Mouse (Mus musculus) megakaryocyte, embryonic 14.5 days (primary cell): Measurements from ENCODE around the gene Rhox4d. TPM values are rescaled to one million over a fixed set of nuclear protein-coding genes. Genes with fewer than 3 reads are reported as not detected.
"Not testable (repeated sequence)": the region's sequence is repeated elsewhere in the genome, so short reads cannot be mapped to it uniquely, and the experiment has no call there.

Source experiments
- H3K27me3 ChIP-seq: replicated peaks from 2 replicates; pipeline ENCODE3; 2012; ENCODE audit warnings: inconsistent platforms
- H3K36me3 ChIP-seq: replicated peaks from 2 replicates; pipeline ENCODE3; 2012; ENCODE audit warnings: low read length, inconsistent platforms, mixed read lengths
- H3K4me1 ChIP-seq: 2 replicates; pipeline ENCODE4 v1.6.1; 2012; ENCODE audit warnings: inconsistent platforms
- H3K4me3 ChIP-seq: replicated peaks from 2 replicates; pipeline ENCODE3; 2012; ENCODE audit warnings: moderate library complexity, mild to moderate bottlenecking, inconsistent platforms
- H3K9me3 ChIP-seq: 2 replicates; pipeline ENCODE4 v1.6.1; 2012; ENCODE audit warnings: inconsistent platforms
- polyA plus RNA-seq: library from polyadenylated mRNA; stranded (reverse); fragments of >175 nt; gene quantifications from 2 replicates; pipeline ENCODE4 v1.2.3, GENCODE M21; 2012; ENCODE audit warnings: low replicate concordance; ENCODE audit not compliant: insufficient read depth

The Rhox4d gene
- not detected in 2 replicates for polyA plus RNA-seq

DNA sequence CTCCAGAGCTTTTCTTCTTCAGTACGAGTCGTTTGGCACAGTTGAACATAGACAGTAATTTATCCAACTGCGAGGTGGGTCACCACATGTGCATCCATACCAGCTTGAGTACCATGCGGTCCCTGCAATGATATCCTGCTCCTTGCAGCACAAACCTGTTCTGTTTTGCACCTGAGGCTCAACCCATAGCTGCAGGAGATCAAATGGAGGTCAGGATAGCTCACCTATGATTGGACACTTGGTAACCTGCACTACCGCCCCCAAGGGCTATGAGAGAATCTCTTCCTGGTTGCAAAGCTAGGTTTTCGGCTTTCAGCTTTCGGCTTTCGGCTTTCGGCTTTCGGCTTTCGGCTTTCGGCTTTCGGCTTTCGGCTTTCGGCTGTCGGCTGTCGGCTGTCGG is at the start of gene Rhox4d:
Gene Rhox4d (plus strand): TSS at position 301 of the 400 bp plus-strand sequence.
- H3K4me1 ChIP-seq, H3K27me3 ChIP-seq, H3K4me3 ChIP-seq, H3K9me3 ChIP-seq, H3K36me3 ChIP-seq: not testable (repeated sequence)

DNA sequence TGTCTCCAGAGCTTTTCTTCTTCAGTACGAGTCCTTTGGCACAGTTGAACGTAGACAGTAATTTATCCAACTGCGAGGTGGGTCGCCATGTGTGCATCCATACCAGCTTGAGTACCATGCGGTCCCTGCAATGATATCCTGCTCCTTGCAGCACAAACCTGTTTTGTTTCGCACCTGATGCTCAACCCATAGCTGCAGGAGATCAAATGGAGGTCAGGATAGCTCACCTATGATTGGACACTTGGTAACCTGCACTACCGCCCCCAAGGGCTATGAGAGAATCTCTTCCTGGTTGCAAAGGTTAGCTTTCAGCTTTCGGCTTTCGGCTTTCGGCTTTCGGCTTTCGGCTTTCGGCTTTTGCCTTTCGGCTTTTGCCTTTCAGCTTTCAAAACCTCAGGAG is 34.1 kb upstream of the Rhox4d start, which contains the start of gene Rhox4c:
Gene Rhox4c (plus strand): TSS at position 301 of the 400 bp plus-strand sequence.
- H3K27me3 ChIP-seq, H3K4me3 ChIP-seq, H3K9me3 ChIP-seq, H3K36me3 ChIP-seq, H3K4me1 ChIP-seq: not testable (repeated sequence)

DNA sequence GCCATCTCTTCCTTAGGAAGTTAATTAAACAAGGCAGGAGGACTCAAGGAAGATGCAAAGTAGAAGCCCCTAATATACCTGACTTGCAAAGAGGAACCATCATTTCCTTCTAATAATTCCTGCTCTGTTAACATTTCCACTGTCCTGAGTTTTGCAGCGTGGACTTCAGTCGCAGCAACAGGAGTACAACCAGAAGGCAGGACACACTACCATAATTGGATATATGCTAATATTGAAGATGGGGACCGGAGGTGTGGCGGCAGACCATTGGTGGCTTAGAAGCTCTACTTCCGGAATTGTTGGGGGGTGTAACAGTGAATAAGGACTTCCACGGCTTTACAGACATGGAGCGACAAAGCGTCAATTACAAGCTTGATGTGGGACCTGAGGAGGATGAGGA is 16.0 kb downstream of the Rhox4d start, which contains the start of gene Rhox2e:
Gene Rhox2e (plus strand): TSS at position 301 of the 400 bp plus-strand sequence.
- H3K4me1 ChIP-seq, H3K27me3 ChIP-seq, H3K9me3 ChIP-seq, H3K4me3 ChIP-seq, H3K36me3 ChIP-seq: not testable (repeated sequence)

GRCm38 (mm10) chrX:37541719-37542118 is 27.6 kb downstream of the Rhox4d start, which contains the start of gene Rhox3e:
Rhox3e (plus strand) TSS chrX:37542019.
- H3K9me3 ChIP-seq, H3K4me3 ChIP-seq, H3K4me1 ChIP-seq, H3K36me3 ChIP-seq, H3K27me3 ChIP-seq: not testable (repeated sequence)

DNA sequence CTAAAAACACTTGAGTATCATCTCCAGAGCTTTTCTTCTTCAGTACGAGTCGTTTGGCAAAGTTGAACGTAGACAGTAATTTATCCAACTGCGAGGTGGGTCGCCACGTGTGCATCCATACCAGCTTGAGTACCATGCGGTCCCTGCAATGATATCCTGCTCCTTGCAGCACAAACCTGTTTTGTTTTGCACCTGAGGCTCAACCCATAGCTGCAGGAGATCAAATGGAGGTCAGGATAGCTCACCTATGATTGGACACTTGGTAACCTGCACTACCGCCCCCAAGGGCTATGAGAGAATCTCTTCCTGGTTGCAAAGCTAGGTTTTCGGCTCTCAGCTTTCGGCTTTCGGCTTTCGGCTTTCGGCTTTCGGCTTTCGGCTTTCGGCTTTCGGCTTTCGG is 43.0 kb downstream of the Rhox4d start, which contains the start of gene Rhox4e:
Gene Rhox4e (plus strand): TSS at position 301 of the 400 bp plus-strand sequence.
- not testable (repeated sequence) for H3K4me3 ChIP-seq, H3K4me1 ChIP-seq, H3K27me3 ChIP-seq, H3K36me3 ChIP-seq, H3K9me3 ChIP-seq

Other genes starting within 250 kb of the Rhox4d start
- gene Rhox4a, start 249.0 kb upstream of the Rhox4d start, polyA plus RNA-seq: not detected in 2 replicates
- gene Rhox3a2, start 134.3 kb upstream of the Rhox4d start, polyA plus RNA-seq: not detected in 2 replicates
- gene Rhox4a2, start 123.5 kb upstream of the Rhox4d start, polyA plus RNA-seq: not detected in 2 replicates
- gene Rhox2b, start 102.3 kb upstream of the Rhox4d start, polyA plus RNA-seq: not detected in 2 replicates
- gene Rhox4b, start 81.9 kb upstream of the Rhox4d start, polyA plus RNA-seq: not detected in 2 replicates
- gene Rhox2c, start 60.7 kb upstream of the Rhox4d start, polyA plus RNA-seq: not detected in 2 replicates
- not detected in 2 replicates for gene Rhox3c, start 55.8 kb upstream of the Rhox4d start, polyA plus RNA-seq
- not detected in 2 replicates for gene Rhox4c, start 34.0 kb upstream of the Rhox4d start, polyA plus RNA-seq
- not detected in 2 replicates for gene Rhox2d, start 20.9 kb upstream of the Rhox4d start, polyA plus RNA-seq
- not detected in 2 replicates for gene Rhox2e, start 16.1 kb downstream of the Rhox4d start, polyA plus RNA-seq
- not detected in 2 replicates for gene Rhox3e, start 27.7 kb downstream of the Rhox4d start, polyA plus RNA-seq
- gene Rhox4e, start 43.1 kb downstream of the Rhox4d start, polyA plus RNA-seq: 0.09 TPM in 1 of 2 replicates, not detected in the other
- not detected in 2 replicates for gene Rhox2f, start 57.0 kb downstream of the Rhox4d start, polyA plus RNA-seq
- not detected in 2 replicates for gene Rhox3f, start 66.6 kb downstream of the Rhox4d start, polyA plus RNA-seq
- gene Rhox4f, start 93.3 kb downstream of the Rhox4d start, polyA plus RNA-seq: not detected in 2 replicates
- not detected in 2 replicates for gene Rhox3g, start 114.3 kb downstream of the Rhox4d start, polyA plus RNA-seq
- gene Rhox2g, start 129.1 kb downstream of the Rhox4d start, polyA plus RNA-seq: not detected in 2 replicates
- not detected in 2 replicates for gene Rhox4g, start 137.0 kb downstream of the Rhox4d start, polyA plus RNA-seq
- not detected in 2 replicates for gene Rhox3h, start 154.4 kb downstream of the Rhox4d start, polyA plus RNA-seq
- gene Rhox2h, start 158.9 kb downstream of the Rhox4d start, polyA plus RNA-seq: not detected in 2 replicates